Mouse (Mus musculus): ENCODE measurements around the gene Lcn8. TPM values are rescaled to one million over a fixed set of nuclear protein-coding genes. Genes with fewer than 3 reads are reported as not detected.
A peak's percentile ranks its signal among the peaks of the same experiment; 100 is the strongest.

The Lcn8 gene
- polyA plus RNA-seq, 1 experiment from 2014 or later, result not detected

DNA sequence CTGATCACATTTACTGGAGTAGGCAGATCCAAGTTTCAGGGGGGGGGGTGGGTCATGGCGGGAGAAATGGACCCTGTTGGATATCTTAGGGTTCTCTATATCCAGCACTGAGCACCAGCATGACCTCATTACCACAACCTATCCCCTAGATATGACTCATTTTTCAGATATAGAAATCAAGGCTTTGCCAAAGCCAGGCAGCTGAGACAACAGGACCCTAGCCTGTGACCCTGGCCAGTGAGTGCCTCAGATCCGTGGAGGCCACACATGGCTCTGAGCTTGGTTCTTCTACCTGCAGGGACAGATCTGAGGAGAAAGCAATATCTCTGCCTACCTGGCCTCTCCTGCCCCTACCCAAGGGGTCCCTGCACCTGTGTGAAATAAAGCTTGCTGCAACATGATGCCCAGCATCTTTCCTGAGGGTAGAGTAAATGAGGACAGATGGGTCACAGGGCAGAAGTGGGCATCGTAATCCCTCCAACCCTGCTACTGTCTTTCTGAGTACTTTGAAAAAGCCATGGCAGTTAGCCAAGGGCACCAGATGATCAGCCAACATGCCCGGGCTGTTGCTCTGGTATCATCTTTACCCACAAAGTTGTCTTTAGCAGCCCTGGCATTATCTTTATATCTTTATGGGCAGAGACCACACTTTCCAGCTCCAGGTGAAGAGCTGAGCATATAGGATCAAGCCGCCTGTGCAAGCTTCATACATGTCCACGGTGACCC, 8.5 kb downstream of the Lcn8 start:
- TF ChIP-seq CTCF (IDR thresholded peaks at IDR 0.05; ENCODE audit: low read depth), result no peak
- Histone ChIP-seq H3K27ac (no peak overlapping the region), H3K4me2 (ENCODE audit: low read length) (no peak overlapping the region), H3K27me3 (ENCODE audit: insufficient read depth, low read length) (no peaks in the 10 kb centered on the region), H3K4me3 (replicated peaks; ENCODE audit: low read depth, low read length) (no peak overlapping the region), H3K9ac (ENCODE audit: low read depth, low read length) (no peak overlapping the region), H3K36me3 (ENCODE audit: insufficient read depth, low read length) (no peaks in the 10 kb centered on the region), H3K4me1 (replicated peaks; ENCODE audit: insufficient read depth, low read length) (no peaks in the 10 kb centered on the region), H3K9me3 (replicated peaks; ENCODE audit: low read length) (no peaks in the 10 kb centered on the region)
- 87% methylated on average over 6 of the region's 6 CpGs for WGBS
- ATAC-seq (replicated peaks; ENCODE audit: low FRiP score, low read depth) (no peak), DNase-seq (ENCODE audit: low spot score) (no peak)

DNA sequence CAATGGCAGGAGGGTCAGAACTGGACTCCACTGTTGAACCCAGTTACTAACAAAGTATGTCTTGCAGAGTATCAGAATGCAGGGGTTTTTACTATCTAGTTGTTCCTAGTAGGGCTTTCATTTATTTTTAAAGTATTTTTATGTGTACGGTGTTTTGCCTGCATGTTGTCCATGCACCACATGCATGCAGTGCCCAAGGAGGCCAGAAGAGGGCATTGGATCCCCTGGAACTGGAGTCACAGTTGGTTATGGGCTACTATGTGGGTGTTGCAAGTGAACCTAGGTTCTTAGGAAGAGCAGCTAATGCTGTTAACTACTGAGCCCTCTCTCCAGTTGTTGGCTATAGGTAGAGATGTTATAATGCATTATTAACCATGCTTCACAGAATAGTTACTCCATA, 10.6 kb downstream of the Lcn8 start:
- DNase-seq (ENCODE audit: low spot score), result peak; percentile 51
- 71% methylated on average over 1 of the region's 1 CpGs for WGBS

DNA sequence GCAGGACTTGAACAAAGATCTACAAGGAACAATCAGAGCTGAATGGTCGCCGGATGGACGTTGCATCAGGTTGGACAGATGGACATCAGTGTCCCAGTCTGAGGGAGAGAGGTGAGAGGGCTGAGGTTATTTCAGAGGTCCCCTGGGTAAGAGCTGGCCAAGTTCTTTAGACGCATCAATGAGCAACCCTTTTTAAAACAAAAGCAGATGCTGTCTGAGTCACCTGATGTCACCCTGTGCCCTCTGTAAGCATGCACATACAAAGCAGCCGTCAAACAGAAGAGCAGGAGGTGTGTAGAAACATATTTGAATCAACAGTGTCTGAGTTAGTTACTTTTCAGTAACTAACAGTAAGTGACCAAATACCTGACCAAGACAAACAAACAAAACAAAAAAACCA, 11.2 kb downstream of the Lcn8 start:
- WGBS, result 74% methylated on average over 5 of the region's 5 CpGs
- no peak for TF ChIP-seq CTCF (IDR thresholded peaks at IDR 0.05; ENCODE audit: low read depth)
- H3K27ac ChIP-seq, result no peak overlapping the region
- no peaks in the 10 kb centered on the region for H3K9me3 ChIP-seq (replicated peaks; ENCODE audit: low read length)
- DNase-seq (ENCODE audit: low spot score) (no peak), ATAC-seq (replicated peaks; ENCODE audit: low FRiP score, low read depth) (no peak)
- no peak overlapping the region for H3K9ac ChIP-seq (ENCODE audit: low read depth, low read length)
- no peaks in the 10 kb centered on the region for H3K36me3 ChIP-seq (ENCODE audit: insufficient read depth, low read length)
- H3K4me1 ChIP-seq (replicated peaks; ENCODE audit: insufficient read depth, low read length), result no peaks in the 10 kb centered on the region
- H3K4me2 ChIP-seq (ENCODE audit: low read length), result no peak overlapping the region
- H3K27me3 ChIP-seq (ENCODE audit: insufficient read depth, low read length), result no peaks in the 10 kb centered on the region
- no peak overlapping the region for H3K4me3 ChIP-seq (replicated peaks; ENCODE audit: low read depth, low read length)

More for the DNA sequence above, 10.6 kb downstream of the Lcn8 start:
- Histone ChIP-seq H3K27ac (no peak overlapping the region), H3K4me2 (ENCODE audit: low read length) (no peak overlapping the region), H3K36me3 (ENCODE audit: insufficient read depth, low read length) (no peaks in the 10 kb centered on the region), H3K9me3 (replicated peaks; ENCODE audit: low read length) (no peaks in the 10 kb centered on the region), H3K27me3 (ENCODE audit: insufficient read depth, low read length) (no peaks in the 10 kb centered on the region), H3K4me3 (replicated peaks; ENCODE audit: low read depth, low read length) (no peak overlapping the region), H3K9ac (ENCODE audit: low read depth, low read length) (no peak overlapping the region), H3K4me1 (replicated peaks; ENCODE audit: insufficient read depth, low read length) (no peaks in the 10 kb centered on the region)
- ATAC-seq (replicated peaks; ENCODE audit: low FRiP score, low read depth), result no peak
- TF ChIP-seq CTCF (IDR thresholded peaks at IDR 0.05; ENCODE audit: low read depth), result peak; percentile 81

DNA sequence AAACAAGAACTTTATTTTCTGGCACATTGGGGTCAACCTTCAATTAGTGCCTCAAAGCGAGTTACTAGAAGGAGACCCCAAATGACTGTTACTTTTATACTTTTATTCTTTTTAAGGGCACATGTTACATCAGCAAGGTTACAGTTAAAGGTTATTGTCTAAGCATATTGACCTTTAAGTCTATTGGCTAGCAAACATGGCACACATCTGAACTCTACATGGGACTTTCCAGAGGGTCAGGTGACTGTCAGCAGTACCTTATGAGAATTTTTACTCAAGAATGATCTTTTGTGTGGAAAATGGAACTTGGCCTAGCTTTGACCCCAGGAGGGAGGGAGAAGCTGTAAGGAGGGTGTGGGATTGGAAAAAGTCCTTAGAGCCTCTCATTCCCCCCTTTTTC, 13.6 kb downstream of the Lcn8 start:
- WGBS, result 67% methylated on average over 1 of the region's 1 CpGs
- DNase-seq (ENCODE audit: low spot score) (no peak), ATAC-seq (replicated peaks; ENCODE audit: low FRiP score, low read depth) (no peak)
- no peak overlapping the region for H3K4me2 ChIP-seq (ENCODE audit: low read length)
- no peak overlapping the region for H3K27ac ChIP-seq
- no peak overlapping the region for H3K9ac ChIP-seq (ENCODE audit: low read depth, low read length)
- H3K36me3 ChIP-seq (ENCODE audit: insufficient read depth, low read length), result no peaks in the 10 kb centered on the region
- no peaks in the 10 kb centered on the region for H3K9me3 ChIP-seq (replicated peaks; ENCODE audit: low read length)
- no peak for TF ChIP-seq CTCF (IDR thresholded peaks at IDR 0.05; ENCODE audit: low read depth)
- no peaks in the 10 kb centered on the region for H3K4me1 ChIP-seq (replicated peaks; ENCODE audit: insufficient read depth, low read length)
- H3K27me3 ChIP-seq (ENCODE audit: insufficient read depth, low read length), result no peaks in the 10 kb centered on the region
- no peak overlapping the region for H3K4me3 ChIP-seq (replicated peaks; ENCODE audit: low read depth, low read length)

DNA sequence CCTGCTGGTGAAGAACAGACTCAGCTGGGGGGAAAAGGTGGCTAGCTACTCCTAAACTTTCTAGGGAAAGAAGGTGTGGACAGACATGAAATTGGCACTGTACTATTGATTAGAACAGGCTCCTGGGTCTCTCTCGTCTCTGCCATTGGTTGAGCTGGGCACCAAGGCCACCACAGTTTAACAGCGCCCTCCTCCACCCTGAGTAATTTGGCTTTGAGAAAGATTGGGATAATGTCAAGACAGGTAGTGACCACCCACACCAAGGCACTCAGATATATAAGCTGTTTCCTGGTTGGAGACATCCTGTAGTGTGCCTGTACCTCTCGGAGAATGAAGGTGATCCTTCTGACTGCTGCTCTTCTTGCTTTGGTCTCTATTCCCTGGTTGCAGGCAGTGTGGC, 23.6 kb downstream of the Lcn8 start, which contains the start of gene Lcn6:
Gene Lcn6 (plus strand): TSS at position 301 of the 400 bp plus-strand sequence.
- TF ChIP-seq CTCF (IDR thresholded peaks at IDR 0.05; ENCODE audit: low read depth), result no peak
- Histone ChIP-seq H3K27me3 (ENCODE audit: insufficient read depth, low read length) (no peaks in the 10 kb centered on the region), H3K4me2 (ENCODE audit: low read length) (no peak within 1 kb of the TSS), H3K4me1 (replicated peaks; ENCODE audit: insufficient read depth, low read length) (no peaks in the 10 kb centered on the region), H3K27ac (no peak within 1 kb of the TSS), H3K9ac (ENCODE audit: low read depth, low read length) (no peak within 1 kb of the TSS), H3K36me3 (ENCODE audit: insufficient read depth, low read length) (no peaks in the 10 kb centered on the region), H3K4me3 (replicated peaks; ENCODE audit: low read depth, low read length) (no peak within 1 kb of the TSS), H3K9me3 (replicated peaks; ENCODE audit: low read length) (no peaks in the 10 kb centered on the region)
- DNase-seq (ENCODE audit: low spot score) (no peak), ATAC-seq (replicated peaks; ENCODE audit: low FRiP score, low read depth) (no peak)
- 93% methylated on average over 3 of the region's 3 CpGs for WGBS

DNA sequence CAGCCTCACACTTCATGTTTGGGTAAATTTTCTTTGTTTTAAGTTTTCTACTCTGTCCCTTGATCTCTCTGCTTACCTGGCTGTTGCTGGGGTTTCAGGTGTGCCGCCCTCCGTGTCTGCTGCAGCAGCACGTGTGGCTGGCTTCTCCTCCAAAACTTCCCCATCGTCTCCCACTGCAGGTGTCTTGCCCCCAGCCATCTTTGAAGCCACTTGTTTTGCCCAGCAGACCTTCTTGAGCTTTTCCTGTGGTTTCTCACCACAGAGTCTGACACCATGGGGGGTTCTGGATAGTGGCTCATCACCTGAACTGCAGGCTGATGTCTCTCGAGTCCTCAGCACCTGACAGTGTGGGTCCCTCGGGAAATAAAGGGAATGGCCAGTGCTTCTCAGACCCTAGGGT, 26.6 kb downstream of the Lcn8 start:
- H3K9me3 ChIP-seq (replicated peaks; ENCODE audit: low read length), result no peaks in the 10 kb centered on the region
- WGBS, result 76% methylated on average over 6 of the region's 6 CpGs
- no peaks in the 10 kb centered on the region for H3K4me1 ChIP-seq (replicated peaks; ENCODE audit: insufficient read depth, low read length)
- H3K4me2 ChIP-seq (ENCODE audit: low read length), result no peak overlapping the region
- H3K4me3 ChIP-seq (replicated peaks; ENCODE audit: low read depth, low read length), result no peak overlapping the region
- ATAC-seq (replicated peaks; ENCODE audit: low FRiP score, low read depth) (no peak), DNase-seq (ENCODE audit: low spot score) (no peak)
- H3K27me3 ChIP-seq (ENCODE audit: insufficient read depth, low read length), result no peaks in the 10 kb centered on the region
- no peak overlapping the region for H3K27ac ChIP-seq
- no peaks in the 10 kb centered on the region for H3K36me3 ChIP-seq (ENCODE audit: insufficient read depth, low read length)
- TF ChIP-seq CTCF (IDR thresholded peaks at IDR 0.05; ENCODE audit: low read depth), result no peak
- no peak overlapping the region for H3K9ac ChIP-seq (ENCODE audit: low read depth, low read length)

DNA sequence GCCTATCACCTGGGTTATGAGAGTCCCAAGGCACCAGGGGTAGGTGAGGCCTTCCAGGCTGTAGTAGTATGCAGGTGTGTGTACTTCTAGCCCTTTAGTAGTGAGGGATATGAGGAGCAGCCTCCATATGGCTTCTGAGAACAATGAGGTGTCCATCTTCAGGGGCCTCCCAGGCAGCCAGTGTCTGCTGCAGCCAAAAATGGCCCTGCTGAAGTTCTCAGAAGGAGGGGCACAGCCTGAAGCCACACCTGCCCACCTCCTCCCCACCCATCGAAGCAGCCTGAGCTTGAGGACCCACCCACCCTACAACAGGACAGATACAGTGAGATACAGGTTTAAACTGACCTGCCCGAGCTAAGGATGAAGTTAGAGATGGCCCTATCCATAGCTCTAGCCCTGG, 29.5 kb downstream of the Lcn8 start, which contains the start of gene Lcn10:
Gene Lcn10 (plus strand): TSS at position 301 of the 400 bp plus-strand sequence.
- no peaks in the 10 kb centered on the region for H3K9me3 ChIP-seq (replicated peaks; ENCODE audit: low read length)
- no peak for TF ChIP-seq CTCF (IDR thresholded peaks at IDR 0.05; ENCODE audit: low read depth)

More for the DNA sequence above, 29.5 kb downstream of the Lcn8 start, which contains the start of gene Lcn10:
- H3K27ac ChIP-seq, result no peak within 1 kb of the TSS
- WGBS, result 78% methylated on average over 2 of the region's 2 CpGs
- ATAC-seq (replicated peaks; ENCODE audit: low FRiP score, low read depth) (no peak), DNase-seq (ENCODE audit: low spot score) (no peak)
- H3K9ac ChIP-seq (ENCODE audit: low read depth, low read length), result no peak within 1 kb of the TSS
- no peak within 1 kb of the TSS for H3K4me3 ChIP-seq (replicated peaks; ENCODE audit: low read depth, low read length)
- H3K36me3 ChIP-seq (ENCODE audit: insufficient read depth, low read length), result no peaks in the 10 kb centered on the region
- H3K27me3 ChIP-seq (ENCODE audit: insufficient read depth, low read length), result no peaks in the 10 kb centered on the region
- H3K4me2 ChIP-seq (ENCODE audit: low read length), result no peak within 1 kb of the TSS
- no peaks in the 10 kb centered on the region for H3K4me1 ChIP-seq (replicated peaks; ENCODE audit: insufficient read depth, low read length)

All from kidney, postnatal 0 days (tissue).